Mouse (Mus musculus) ES-E14 (cell line): Measurements from ENCODE around the gene Dok5. TPM values are rescaled to one million over a fixed set of nuclear protein-coding genes. Genes with fewer than 3 reads are reported as not detected.

Experiments
- DNase-seq: peaks from one replicate; pipeline ENCODE4 v3.0.0-alpha.2; 2013; ENCODE audit warnings: low read depth, low spot score
- H3K27ac ChIP-seq: 2 replicates; pipeline ENCODE4 v1.5.1; 2012; ENCODE audit warnings: low read depth, mild to moderate bottlenecking, low read length, moderate library complexity, mixed read lengths; ENCODE audit not compliant: poor library complexity, insufficient read depth, severe bottlenecking
- H3K36me3 ChIP-seq: 2 replicates; pipeline ENCODE4 v1.6.1; 2012; ENCODE audit warnings: mild to moderate bottlenecking, low read length, moderate library complexity, mixed read lengths; ENCODE audit not compliant: control insufficient read depth, poor library complexity, insufficient read depth, severe bottlenecking
- H3K4me1 ChIP-seq, 2 experiments: fragments of 150-350 bp in 1 of 2; sonication (generic) in 1 of 2; 2 replicates each; pipeline ENCODE4 v1.6.1; 2012; ENCODE audit warnings: low read length in 2 of 2, mild to moderate bottlenecking in 1 of 2, mixed read lengths in 1 of 2; ENCODE audit not compliant: control insufficient read depth in 2 of 2, insufficient read depth in 2 of 2, poor library complexity in 1 of 2
- H3K4me3 ChIP-seq, 2 experiments: fragments of 150-350 bp in 1 of 2; sonication (generic) in 1 of 2; 2 replicates each; pipeline ENCODE4 v1.5.1; 2012; ENCODE audit warnings: low read length in 2 of 2, low read depth in 1 of 2, mild to moderate bottlenecking in 1 of 2, mixed read lengths in 1 of 2; ENCODE audit not compliant: insufficient read depth in 1 of 2, poor library complexity in 1 of 2, severe bottlenecking in 1 of 2
- H3K9ac ChIP-seq: 2 replicates; pipeline ENCODE4 v1.6.1; 2012; ENCODE audit warnings: low read depth, mild to moderate bottlenecking, low read length, mixed read lengths; ENCODE audit not compliant: poor library complexity, insufficient read depth, severe bottlenecking
- H3K9me3 ChIP-seq: fragments of 150-350 bp; sonication (generic); 2 replicates; pipeline ENCODE4 v1.6.1; 2012; ENCODE audit warnings: low read depth, mild to moderate bottlenecking, low read length; ENCODE audit not compliant: control insufficient read depth, insufficient read depth
- CHD2 ChIP-seq: IDR thresholded peaks from 2 replicates; pipeline ENCODE4 v1.6.1; 2014; ENCODE audit warnings: mild to moderate bottlenecking, low read depth, low read length, inconsistent platforms
- HCFC1 ChIP-seq: IDR thresholded peaks from 2 replicates; pipeline ENCODE4 v1.6.1; 2012; ENCODE audit warnings: low read length, inconsistent platforms, borderline replicate concordance; ENCODE audit not compliant: insufficient read depth
- MAFK ChIP-seq: IDR thresholded peaks from 2 replicates; pipeline ENCODE4 v1.6.1; 2014; ENCODE audit warnings: mild to moderate bottlenecking, low read depth, low read length, inconsistent platforms; ENCODE audit not compliant: insufficient read depth
- ZC3H11A ChIP-seq: IDR thresholded peaks from 2 replicates; pipeline ENCODE4 v1.6.1; 2012; ENCODE audit warnings: low read depth, mild to moderate bottlenecking, inconsistent platforms, low read length, borderline replicate concordance
- ZNF384 ChIP-seq: IDR thresholded peaks from 2 replicates; pipeline ENCODE4 v1.6.1; 2012; ENCODE audit warnings: low read depth, low read length, inconsistent platforms
- in situ Hi-C, 2 experiments: fragments of 600-800 bp; cut with MboI; formaldehyde crosslinking; loops; one replicate each; pipeline ENCODE4 v1.15.1; 2025; ENCODE audit warnings: low sequenced_read_pairs in 2 of 2, inconsistent platforms in 1 of 2; ENCODE audit not compliant: unreplicated experiment in 2 of 2
- total RNA-seq: library from RNA; depleted of rRNA; stranded (reverse); fragments of 300-350 nt; gene quantifications from 2 replicates; pipeline ENCODE4 v1.2.3, GENCODE M21; 2012

The Dok5 gene
- total RNA-seq, 1 experiment = 0.58 TPM

- no peak for DNase-seq
- no peak for TF ChIP-seq CHD2
- TF ChIP-seq MAFK = no peak
- TF ChIP-seq HCFC1 = no peak
- TF ChIP-seq ZNF384 = no peak
- no peak; the same call in 1 of the 2 replicates for TF ChIP-seq ZC3H11A
- in situ Hi-C loops = loop anchor here (25.0 kb wide), 2 partner anchors 459 to 1309 kb away; no protein-coding TSS in a partner anchor
- Histone ChIP-seq H3K36me3 (no peaks in the 10 kb centered on the region), H3K4me1 (no peaks in the 10 kb centered on the region), H3K9ac (no peak overlapping the region), H3K27ac (no peak overlapping the region), H3K9me3 (no peaks in the 10 kb centered on the region), H3K4me3 (no peak overlapping the region)
Measured at GRCm38 (mm10) chr2:170903367-170903766, 171.8 kb downstream of the Dok5 start.

GRCm38 (mm10) chr2:170912589-170913223 lies 181.1 kb downstream of the Dok5 start:
- Histone ChIP-seq H3K4me3 (no peak overlapping the region), H3K9me3 (no peaks in the 10 kb centered on the region), H3K4me1 (no peaks in the 10 kb centered on the region), H3K36me3 (no peaks in the 10 kb centered on the region), H3K9ac (no peak overlapping the region), H3K27ac (no peak overlapping the region)
- in situ Hi-C loops = loop anchor here (5.0 to 25.0 kb wide), 3 partner anchors 450 to 1300 kb away; no protein-coding TSS in a partner anchor
- TF ChIP-seq CHD2 = no peak
- no peak for TF ChIP-seq HCFC1
- TF ChIP-seq MAFK = no peak
- peak; percentile 65; the same call in 1 of the 2 replicates for TF ChIP-seq ZC3H11A
- TF ChIP-seq ZNF384 = peak; percentile 92
- peak; percentile 68 for DNase-seq

- Histone ChIP-seq H3K36me3 (no peaks in the 10 kb centered on the region), H3K9ac (no peak overlapping the region), H3K4me3 (no peak overlapping the region), H3K9me3 (no peaks in the 10 kb centered on the region), H3K27ac (no peak overlapping the region), H3K4me1 (no peaks in the 10 kb centered on the region)
- DNase-seq = no peak
- no peak for TF ChIP-seq MAFK
- TF ChIP-seq ZC3H11A = no peak
- TF ChIP-seq ZNF384 = no peak
- TF ChIP-seq HCFC1 = no peak
- no peak for TF ChIP-seq CHD2
- in situ Hi-C loops = loop anchor here (5.0 to 25.0 kb wide), 3 partner anchors 448 to 1298 kb away; no protein-coding TSS in a partner anchor
Measured at GRCm38 (mm10) chr2:170913863-170914262, 182.3 kb downstream of the Dok5 start.

GRCm38 (mm10) chr2:170915646-170916045 lies 184.0 kb downstream of the Dok5 start:
- no peaks in the 10 kb centered on the region for H3K4me1 ChIP-seq
- H3K4me3 ChIP-seq = no peak overlapping the region
- no peak for DNase-seq
- H3K9ac ChIP-seq = no peak overlapping the region
- H3K36me3 ChIP-seq = no peaks in the 10 kb centered on the region
- H3K9me3 ChIP-seq = no peaks in the 10 kb centered on the region
- no peak overlapping the region for H3K27ac ChIP-seq
- no peak for TF ChIP-seq ZNF384
- no peak for TF ChIP-seq ZC3H11A
- no peak for TF ChIP-seq MAFK
- TF ChIP-seq CHD2 = no peak
- no peak for TF ChIP-seq HCFC1
- in situ Hi-C loops = loop anchor here (25.0 kb wide), 2 partner anchors 447 to 1297 kb away; no protein-coding TSS in a partner anchor

- H3K9me3 ChIP-seq = no peaks in the 10 kb centered on the region
- no peaks in the 10 kb centered on the region for H3K36me3 ChIP-seq
- H3K9ac ChIP-seq = no peak overlapping the region
- no peaks in the 10 kb centered on the region for H3K4me1 ChIP-seq
- no peak overlapping the region for H3K27ac ChIP-seq
- no peak for DNase-seq
- in situ Hi-C loops = loop anchor here (25.0 kb wide), 2 partner anchors 440 to 1290 kb away; no protein-coding TSS in a partner anchor
- TF ChIP-seq HCFC1 (no peak), CHD2 (no peak), ZC3H11A (no peak), MAFK (no peak), ZNF384 (no peak)
- no peak overlapping the region for H3K4me3 ChIP-seq
Measured at GRCm38 (mm10) chr2:170922260-170922659, 190.7 kb downstream of the Dok5 start.
